Mouse (Mus musculus) E14TG2a.4 (cell line): ENCODE measurements around the gene Cxcr6.
"Not testable (repeated sequence)": the region's sequence is repeated elsewhere in the genome, so short reads cannot be mapped to it uniquely, and the experiment has no call there.

Experiments used
- CTCF ChIP-seq: conservative IDR thresholded peaks from 2 replicates; pipeline ENCODE4 v1.5.1; 2014; ENCODE audit warnings: low read length
- POU5F1 ChIP-seq: IDR thresholded peaks from 2 replicates; pipeline ENCODE4 v1.6.1; 2014; ENCODE audit warnings: low read length, borderline replicate concordance

- TF ChIP-seq CTCF, result peak; percentile 24
- TF ChIP-seq POU5F1, result not testable (repeated sequence)
These were observed 33.0 kb upstream of the Cxcr6 start for GRCm38 (mm10) chr9:123773299-123773698.
